Mouse (Mus musculus) ovary, adult 18-20 months (tissue): ENCODE measurements at regions not wholly inside any gene's neighbourhood (a gene's known extent, or its start where the extent isn't known, plus 50 kb on each side); places are given as distances from the start of the nearest gene placed in this dataset.

Experiments
- DNase-seq: peaks from one replicate; pipeline ENCODE4 v3.0.0; 2022; ENCODE audit warnings: low spot score, mixed read lengths

DNA sequence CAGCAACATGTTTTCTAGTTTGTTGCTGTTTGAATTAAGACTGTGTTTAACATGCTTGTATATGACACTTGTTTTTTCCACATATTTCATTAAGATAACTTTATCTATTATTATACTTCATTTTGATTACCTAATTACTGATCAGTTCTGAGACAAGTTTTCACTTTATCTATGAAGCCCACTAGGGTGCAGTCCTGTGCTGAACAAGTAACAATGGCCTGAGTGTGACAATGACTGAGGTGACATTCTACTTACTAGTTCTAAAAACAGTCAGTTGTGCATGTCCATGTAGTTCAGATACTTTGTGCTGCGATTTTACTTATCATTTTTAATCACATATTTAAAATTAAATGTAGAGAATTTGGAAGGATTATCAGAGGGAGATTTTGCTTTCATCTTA is 1795.2 kb upstream of the Gm37988 start:
- no peak for DNase-seq

DNA sequence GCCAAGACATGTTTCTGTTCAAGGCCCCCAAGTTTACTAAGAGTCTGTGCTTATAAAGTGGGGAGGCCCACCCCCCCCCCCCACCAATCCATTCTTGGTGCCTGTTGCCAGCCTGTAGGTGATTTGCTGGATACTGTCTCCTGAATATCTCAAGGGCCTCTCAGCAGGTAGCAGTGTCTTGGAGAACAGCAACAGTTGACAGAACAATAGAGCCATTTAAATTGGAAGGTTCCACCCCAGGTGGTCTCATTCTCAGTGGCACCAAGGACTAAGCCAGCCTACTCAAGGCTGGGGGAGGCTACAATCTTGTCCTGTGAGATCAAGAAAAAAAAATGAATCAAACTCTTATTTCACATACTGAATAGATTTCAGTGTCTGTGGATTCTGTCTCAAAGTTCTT is 1744.9 kb upstream of the Gm37988 start:
- no peak for DNase-seq

DNA sequence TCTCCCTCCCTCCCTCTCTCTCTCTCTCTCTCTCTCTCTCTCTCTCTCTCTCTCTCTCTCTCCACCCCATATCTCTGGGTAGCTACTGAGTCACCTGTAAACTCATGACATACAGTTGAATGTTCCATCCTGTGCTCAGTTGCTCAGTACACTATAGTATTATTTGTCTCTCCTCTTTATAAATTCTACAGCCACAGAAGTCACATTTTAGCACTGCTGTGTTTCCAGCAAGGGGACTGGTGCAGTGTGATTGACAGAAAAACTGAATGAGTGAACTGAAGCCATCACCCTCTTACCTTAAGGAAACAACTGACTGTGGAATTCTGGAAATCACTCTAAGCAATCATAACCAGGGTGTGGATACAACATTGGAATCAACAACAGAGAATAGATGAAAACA is 1713.3 kb upstream of the Gm37988 start:
- no peak for DNase-seq

DNA sequence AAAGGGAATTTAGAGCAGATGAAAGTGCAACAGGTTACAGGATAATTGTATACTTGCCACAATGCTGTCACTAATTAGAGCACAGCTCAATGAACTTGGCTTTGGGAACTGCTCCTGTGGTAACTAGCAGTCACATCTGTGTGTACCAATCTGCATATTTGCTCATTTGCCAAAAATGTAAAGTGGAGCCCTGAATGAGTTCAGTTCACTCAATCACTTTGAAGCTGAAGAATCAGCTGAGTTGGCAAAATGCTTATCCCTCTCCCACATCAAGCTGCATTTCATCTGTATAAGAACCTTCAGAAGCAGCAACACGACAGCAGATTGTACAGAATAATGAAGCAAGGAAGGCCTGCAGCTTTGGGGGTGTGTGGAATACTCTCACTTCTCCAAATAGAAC is 1712.8 kb upstream of the Gm37988 start:
- no peak for DNase-seq

DNA sequence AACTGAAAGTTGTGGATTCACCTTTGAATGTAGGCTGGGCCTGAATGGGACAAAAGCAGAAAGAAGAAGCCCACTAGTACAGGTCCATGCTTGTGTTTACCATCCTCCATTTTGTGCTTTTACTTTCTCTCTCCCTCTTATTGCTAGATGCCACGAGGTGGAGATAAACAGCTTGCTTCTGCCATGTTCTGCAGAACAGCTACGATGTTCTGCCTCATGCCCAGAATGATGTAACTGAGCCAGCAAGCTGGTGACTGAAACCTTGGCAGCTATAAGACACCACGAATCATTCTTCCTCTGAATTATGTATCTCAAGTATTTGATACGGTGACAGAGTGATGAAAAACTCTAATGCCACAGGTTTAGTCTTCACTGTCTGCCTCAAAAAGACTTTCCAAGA is 1694.1 kb upstream of the Gm37988 start:
- no peak for DNase-seq

DNA sequence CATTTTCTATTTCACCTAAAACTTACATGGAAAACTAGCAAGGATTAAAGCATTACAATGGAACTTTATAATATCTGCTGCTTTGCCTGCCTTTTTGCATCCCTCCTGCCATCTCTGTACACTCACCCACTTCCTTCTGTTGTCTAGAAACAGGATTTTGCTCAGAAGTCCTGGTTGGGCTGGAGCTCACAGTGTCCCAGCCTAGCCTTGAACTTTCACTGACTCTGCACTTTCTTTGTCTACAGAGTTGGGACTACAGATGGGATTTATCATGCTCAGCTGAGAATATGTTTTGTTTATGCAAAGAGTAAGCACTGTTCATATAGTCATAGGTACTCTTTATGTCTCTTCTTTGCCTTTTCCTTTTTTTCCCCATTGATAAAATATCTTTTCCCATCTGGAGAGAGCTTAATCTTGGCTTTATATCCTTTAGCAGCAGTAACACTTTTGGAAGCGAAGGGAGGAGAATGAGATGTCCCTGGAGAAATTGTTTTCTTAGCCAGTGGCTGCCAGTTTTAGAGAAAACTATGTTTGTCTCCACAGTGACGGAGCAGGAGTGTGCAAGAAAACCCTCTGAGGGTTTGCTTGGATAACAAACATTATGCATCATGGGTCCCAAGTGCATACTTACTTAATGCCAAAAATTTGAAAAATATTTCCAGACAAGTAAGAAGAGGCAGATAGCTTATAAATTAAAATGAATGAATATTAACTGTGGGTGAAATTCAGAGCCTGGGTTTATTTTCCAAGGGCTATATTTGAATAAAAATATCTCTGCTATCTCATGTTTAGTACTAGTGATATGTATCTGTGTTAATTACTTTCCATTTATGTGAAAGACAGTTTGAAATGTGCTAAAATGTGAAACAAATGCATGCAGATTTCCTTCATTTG is 1687.9 kb upstream of the Gm37988 start:
- peak; percentile 1 for DNase-seq

DNA sequence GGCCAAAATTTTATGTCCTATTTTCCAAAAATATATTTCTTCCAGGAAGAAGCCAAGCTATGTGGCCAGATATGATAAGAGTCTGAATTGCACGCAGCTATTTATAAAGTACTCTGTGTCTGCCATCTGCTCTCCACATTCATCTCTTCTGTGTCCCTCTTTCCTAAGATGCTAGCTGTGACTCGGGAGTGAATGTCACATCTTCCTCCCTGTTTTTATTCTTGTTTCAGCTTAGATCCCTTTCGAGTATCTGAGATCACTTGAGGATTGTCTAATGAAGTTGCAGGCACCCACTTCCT is 1687.4 kb upstream of the Gm37988 start:
- DNase-seq: no peak

DNA sequence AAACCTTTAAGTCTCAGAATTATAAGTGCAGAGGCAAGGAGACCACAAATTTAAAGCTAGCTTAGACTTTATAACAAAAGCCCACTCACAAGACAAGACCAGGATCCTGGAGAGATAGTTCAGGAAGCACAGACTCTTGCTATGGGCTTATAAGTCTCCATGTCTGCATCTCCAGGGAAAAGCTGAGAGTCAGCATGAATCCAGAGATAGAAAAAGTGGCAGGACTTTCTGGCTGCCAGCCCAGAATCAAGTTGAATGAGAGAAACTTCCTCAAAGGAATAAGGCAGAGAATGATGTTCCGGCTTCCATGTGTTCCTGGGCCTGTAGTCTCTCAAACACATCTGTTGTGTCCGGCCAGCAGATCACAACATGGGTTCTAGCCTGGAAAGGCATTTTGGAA is 1686.4 kb upstream of the Gm37988 start:
- peak; percentile 4 for DNase-seq

DNA sequence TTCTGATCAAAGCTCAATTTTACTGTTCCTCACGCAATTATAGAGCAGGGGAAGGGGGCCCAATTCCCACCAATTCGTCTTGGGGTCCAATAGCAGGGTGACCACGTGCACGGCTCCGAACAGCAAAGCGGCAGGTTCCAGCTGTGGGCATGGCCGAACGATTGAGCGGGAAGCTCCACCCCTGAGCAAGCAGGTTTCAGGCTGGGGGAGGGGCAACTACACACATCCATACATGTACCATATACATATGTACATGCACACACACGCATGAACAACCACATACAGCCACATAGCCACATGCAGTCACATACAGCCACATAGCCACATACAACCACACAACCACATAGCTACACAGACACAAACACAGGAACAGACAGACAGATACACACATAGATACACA is 1685.9 kb upstream of the Gm37988 start:
- no peak for DNase-seq
